Mouse (Mus musculus) forebrain, postnatal 0 days (tissue): ENCODE results near the gene Eid3. TPM values are rescaled to one million over a fixed set of nuclear protein-coding genes. Genes with fewer than 3 reads are reported as not detected.

Experiments
- ATAC-seq: fragments of 200-750 bp; cut with Nextera tagmentation; 2 replicates; pipeline ENCODE4 v1.8.0; 2017; ENCODE audit warnings: mild to moderate bottlenecking, moderate library complexity
- DNase-seq: peaks from one replicate; pipeline ENCODE4 v3.0.0-alpha.2; 2015
- H3K27ac ChIP-seq: fragments of 300-500 bp; sonication (generic); 2 replicates; pipeline ENCODE4 v1.5.1; 2014; ENCODE audit warnings: low read depth, mild to moderate bottlenecking, antibody characterized with exemption, low read length, moderate library complexity, mixed read lengths
- H3K27me3 ChIP-seq: fragments of 300-500 bp; sonication (generic); 2 replicates; pipeline ENCODE4 v1.6.1; 2014; ENCODE audit warnings: mild to moderate bottlenecking, low read length, mixed read lengths; ENCODE audit not compliant: insufficient read depth
- H3K36me3 ChIP-seq: fragments of 300-500 bp; sonication (generic); 2 replicates; pipeline ENCODE4 v1.6.1; 2014; ENCODE audit warnings: mild to moderate bottlenecking, moderate library complexity; ENCODE audit not compliant: insufficient read depth
- H3K4me1 ChIP-seq: fragments of 300-500 bp; sonication (generic); 2 replicates; pipeline ENCODE4 v1.6.1; 2014; ENCODE audit warnings: antibody characterized with exemption; ENCODE audit not compliant: insufficient read depth
- H3K4me2 ChIP-seq: fragments of 300-500 bp; sonication (generic); 2 replicates; pipeline ENCODE4 v1.6.1; 2014; ENCODE audit warnings: low read depth, mild to moderate bottlenecking, moderate library complexity
- H3K4me3 ChIP-seq: fragments of 300-500 bp; sonication (generic); 2 replicates; pipeline ENCODE4 v1.5.1; 2014; ENCODE audit warnings: low read depth, low read length, mixed read lengths
- H3K9ac ChIP-seq: fragments of 300-500 bp; sonication (generic); 2 replicates; pipeline ENCODE4 v1.6.1; 2014; ENCODE audit warnings: mild to moderate bottlenecking
- H3K9me3 ChIP-seq: fragments of 300-500 bp; sonication (generic); 2 replicates; pipeline ENCODE4 v1.6.1; 2016; ENCODE audit warnings: low read length
- CTCF ChIP-seq: sonication (generic); IDR thresholded peaks from 2 replicates; pipeline ENCODE4 v1.5.1; 2016; ENCODE audit warnings: antibody characterized with exemption, control low read depth, low read depth
- WGBS: fragments of 180-500 bp; shearing (Covaris S2); extraction: QIAGEN DNeasy Blood & Tissue Kit; methylation state at CpG from one replicate; pipeline ENCODE4 v1.1.7; 2014; 5-methylcytosine and 5-hydroxymethylcytosine counted together
- polyA plus RNA-seq: library from polyadenylated mRNA; unstranded; fragments of >200 nt; fragmentation: Nextera tagmentation; extraction: Ambion mirVana; gene quantifications from 2 replicates; pipeline ENCODE4 v1.2.1, GENCODE M21; 2015
- total RNA-seq: library from RNA; depleted of rRNA; stranded (reverse); fragments of >200 nt; gene quantifications from 2 replicates; pipeline ENCODE4 v1.2.3, GENCODE M21; 2014; rRNA removed

The Eid3 gene
- total RNA-seq, result 1.4 TPM in 2 replicates
- polyA plus RNA-seq, result 0.14 and 0.30 TPM in 2 replicates

DNA sequence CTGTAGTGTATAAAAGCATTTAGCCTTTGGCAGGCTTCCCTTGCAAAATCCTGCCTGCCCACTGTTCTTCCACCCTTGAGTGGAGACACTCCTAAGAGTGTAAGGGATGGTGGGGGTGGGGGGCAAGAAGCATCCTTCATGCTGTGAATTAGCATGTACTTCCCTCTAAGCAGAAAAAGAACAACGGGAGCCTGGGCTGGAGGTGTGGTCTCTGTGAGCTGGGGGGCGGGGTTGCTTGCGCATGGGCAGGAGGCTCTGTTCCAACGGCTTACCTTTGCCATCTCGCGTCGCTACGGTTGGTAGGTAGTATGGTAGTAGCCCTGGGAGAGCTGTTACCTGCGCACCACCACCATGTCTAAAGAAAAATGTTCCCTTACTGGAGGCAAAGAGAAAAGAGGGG is at the start of gene Eid3:
Gene Eid3, plus strand, starts transcription at position 271 of the 400 bp plus-strand sequence.
- Histone ChIP-seq H3K9ac (no peak within 1 kb of the TSS), H3K4me2 (no peak within 1 kb of the TSS), H3K36me3 (peaks cover 16% of the 10 kb centered on the region), H3K9me3 (no peaks in the 10 kb centered on the region), H3K27me3 (no peaks in the 10 kb centered on the region), H3K27ac (no peak within 1 kb of the TSS), H3K4me1 (peaks cover 13% of the 10 kb centered on the region; the same call in 1 of the 2 replicates), H3K4me3 (no peak within 1 kb of the TSS)
- no peak for TF ChIP-seq CTCF
- peak; percentile 27; the same call in 1 of the 2 replicates for ATAC-seq
- WGBS, result 73% methylated on average over 9 of the region's 9 CpGs
- no peak for DNase-seq

DNA sequence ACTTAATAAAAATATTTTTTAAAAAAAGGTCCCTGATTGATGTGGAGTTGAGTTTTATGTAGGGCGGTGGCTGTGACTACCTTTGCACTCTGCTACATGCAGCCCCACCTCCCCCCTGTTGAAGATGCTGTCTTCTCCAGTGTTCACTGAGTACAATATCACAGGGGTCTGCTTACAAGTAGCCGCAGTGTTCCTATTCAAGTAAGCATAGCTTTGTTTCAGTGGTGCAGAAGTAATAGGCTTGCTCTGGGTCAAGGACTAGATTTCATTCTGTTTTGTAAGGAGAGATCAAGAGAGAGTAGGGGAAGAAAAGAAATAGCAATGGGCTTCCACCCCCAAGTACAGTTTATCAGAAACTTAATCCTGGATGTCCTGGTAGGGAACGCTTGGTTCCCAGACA is 48.9 kb upstream of the Eid3 start:
- no peak overlapping the region for H3K9ac ChIP-seq
- H3K9me3 ChIP-seq, result no peaks in the 10 kb centered on the region
- DNase-seq, result no peak
- H3K4me3 ChIP-seq, result no peak overlapping the region
- H3K4me2 ChIP-seq, result no peak overlapping the region
- ATAC-seq, result no peak
- no peaks in the 10 kb centered on the region for H3K4me1 ChIP-seq
- no peaks in the 10 kb centered on the region for H3K27me3 ChIP-seq
- H3K27ac ChIP-seq, result no peak overlapping the region
- WGBS, result 30% methylated on average over 3 of the region's 3 CpGs
- TF ChIP-seq CTCF, result no peak
- H3K36me3 ChIP-seq, result no peaks in the 10 kb centered on the region

DNA sequence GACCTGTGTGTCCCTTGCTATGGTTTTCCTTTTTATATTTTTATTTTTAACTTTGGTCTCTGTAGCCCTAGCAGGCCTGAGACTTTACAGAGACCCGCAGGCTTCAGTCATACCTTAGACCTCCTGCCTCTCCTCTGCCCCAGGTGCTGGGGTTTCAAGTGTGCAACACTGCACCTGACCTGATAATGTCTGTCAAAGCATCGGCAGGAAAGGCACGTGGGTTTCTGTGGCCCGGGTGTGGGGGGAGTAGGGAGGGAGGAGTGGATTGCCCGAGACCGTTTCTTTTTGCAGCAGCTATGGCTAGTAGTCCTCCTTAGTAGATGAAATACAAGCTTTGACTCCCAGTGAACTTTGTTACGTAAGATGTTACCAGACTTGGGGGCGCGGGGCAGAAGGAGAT is 48.5 kb upstream of the Eid3 start:
- no peak for TF ChIP-seq CTCF
- DNase-seq (no peak), ATAC-seq (no peak)

DNA sequence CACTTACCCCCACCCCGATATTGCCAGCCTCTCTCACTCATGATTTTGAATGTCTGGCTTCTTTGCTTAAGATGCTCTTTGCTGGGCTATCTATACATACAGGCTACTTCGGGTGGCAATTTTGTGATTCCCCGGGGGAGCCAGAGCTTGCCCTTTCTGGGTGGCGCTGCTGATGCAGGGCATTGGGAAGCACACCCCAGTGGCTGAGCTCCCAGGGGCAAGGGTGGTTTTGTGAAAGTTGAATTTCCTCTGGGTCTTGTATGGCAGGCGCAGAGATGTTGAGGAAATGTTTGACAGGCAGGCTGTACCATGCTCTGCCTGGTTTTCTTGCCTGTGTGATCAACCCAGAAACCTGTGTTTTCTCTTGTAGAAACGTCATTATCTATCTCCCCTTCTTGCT is 47.8 kb upstream of the Eid3 start:
- WGBS, result 74% methylated on average over 6 of the region's 6 CpGs
- H3K4me2 ChIP-seq, result no peak overlapping the region
- ATAC-seq, result no peak
- no peak overlapping the region for H3K4me3 ChIP-seq
- H3K36me3 ChIP-seq, result no peaks in the 10 kb centered on the region
- H3K9ac ChIP-seq, result no peak overlapping the region
- H3K27me3 ChIP-seq, result no peaks in the 10 kb centered on the region
- no peaks in the 10 kb centered on the region for H3K9me3 ChIP-seq
- TF ChIP-seq CTCF, result no peak
- H3K4me1 ChIP-seq, result no peaks in the 10 kb centered on the region
- H3K27ac ChIP-seq, result no peak overlapping the region
- DNase-seq, result no peak

More for the DNA sequence above, 48.5 kb upstream of the Eid3 start:
- Histone ChIP-seq H3K27me3 (no peaks in the 10 kb centered on the region), H3K4me3 (no peak overlapping the region), H3K9ac (no peak overlapping the region), H3K4me2 (no peak overlapping the region), H3K9me3 (no peaks in the 10 kb centered on the region), H3K36me3 (no peaks in the 10 kb centered on the region), H3K4me1 (no peaks in the 10 kb centered on the region), H3K27ac (no peak overlapping the region)
- 42% methylated on average over 9 of the region's 9 CpGs for WGBS

DNA sequence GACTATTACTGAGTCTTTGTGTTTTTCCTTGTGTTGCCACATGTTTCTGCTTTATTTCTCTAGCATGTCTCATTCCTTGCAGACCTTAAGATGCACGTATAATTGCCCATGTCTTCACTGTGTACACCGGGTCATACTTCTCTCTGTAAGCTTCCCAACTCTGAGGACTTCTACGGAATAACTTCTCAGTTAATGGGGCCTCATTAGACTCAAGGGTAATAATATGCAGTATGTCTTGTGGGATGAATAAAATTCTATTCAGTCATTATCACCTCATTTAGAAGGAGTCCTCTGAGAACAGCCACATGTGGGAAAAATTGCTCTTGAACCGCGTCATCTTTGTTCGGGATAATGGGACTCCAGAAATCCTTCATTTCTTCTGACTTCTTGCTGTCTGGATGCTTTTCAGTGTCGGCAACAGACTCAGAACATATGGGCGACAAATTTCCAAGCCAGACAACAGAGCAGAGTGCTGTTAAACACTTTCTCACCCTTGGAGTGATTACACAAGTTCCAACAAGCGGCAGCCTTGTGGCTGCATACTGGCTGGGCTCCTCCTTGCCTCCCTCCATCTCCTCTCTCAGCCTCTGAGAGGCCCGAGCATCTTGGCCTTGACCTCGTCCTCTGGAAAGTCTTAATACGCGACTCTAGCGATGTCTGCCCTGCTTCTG is 43.2 kb upstream of the Eid3 start:
- no peak for TF ChIP-seq CTCF
- no peaks in the 10 kb centered on the region for H3K4me1 ChIP-seq
- no peak overlapping the region for H3K4me2 ChIP-seq
- no peak overlapping the region for H3K9ac ChIP-seq
- no peaks in the 10 kb centered on the region for H3K9me3 ChIP-seq
- DNase-seq (peak; percentile 43), ATAC-seq (peak; percentile 64; the same call in 1 of the 2 replicates)
- no peaks in the 10 kb centered on the region for H3K27me3 ChIP-seq
- H3K27ac ChIP-seq, result no peak overlapping the region
- H3K4me3 ChIP-seq, result no peak overlapping the region
- WGBS, result 59% methylated on average over 14 of the region's 14 CpGs
- no peaks in the 10 kb centered on the region for H3K36me3 ChIP-seq

DNA sequence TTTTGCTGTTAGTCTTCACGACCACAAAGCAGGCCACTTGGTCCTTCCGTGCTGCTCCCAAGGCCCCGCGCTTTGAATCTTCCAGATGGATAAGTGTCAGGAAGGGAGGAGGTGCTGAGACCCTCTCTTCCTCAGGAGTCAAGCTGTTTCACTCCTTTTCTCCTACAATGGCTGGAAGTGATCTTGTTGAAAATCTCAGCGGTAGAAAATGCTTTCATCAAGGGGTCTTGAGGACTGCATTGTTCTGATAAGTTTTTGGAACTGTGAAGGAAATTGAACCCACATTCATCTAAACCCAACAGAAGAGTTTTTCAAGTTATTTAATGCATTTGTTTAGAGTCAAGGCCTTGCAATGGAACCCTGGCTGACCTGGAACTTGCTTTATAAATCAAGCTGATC is 42.6 kb upstream of the Eid3 start:
- Histone ChIP-seq H3K9me3 (no peaks in the 10 kb centered on the region), H3K4me3 (no peak overlapping the region), H3K27ac (no peak overlapping the region), H3K4me1 (no peaks in the 10 kb centered on the region), H3K36me3 (no peaks in the 10 kb centered on the region), H3K27me3 (no peaks in the 10 kb centered on the region), H3K9ac (no peak overlapping the region), H3K4me2 (no peak overlapping the region)
- ATAC-seq (no peak), DNase-seq (no peak)
- no peak for TF ChIP-seq CTCF
- WGBS, result 50% methylated on average over 5 of the region's 5 CpGs

DNA sequence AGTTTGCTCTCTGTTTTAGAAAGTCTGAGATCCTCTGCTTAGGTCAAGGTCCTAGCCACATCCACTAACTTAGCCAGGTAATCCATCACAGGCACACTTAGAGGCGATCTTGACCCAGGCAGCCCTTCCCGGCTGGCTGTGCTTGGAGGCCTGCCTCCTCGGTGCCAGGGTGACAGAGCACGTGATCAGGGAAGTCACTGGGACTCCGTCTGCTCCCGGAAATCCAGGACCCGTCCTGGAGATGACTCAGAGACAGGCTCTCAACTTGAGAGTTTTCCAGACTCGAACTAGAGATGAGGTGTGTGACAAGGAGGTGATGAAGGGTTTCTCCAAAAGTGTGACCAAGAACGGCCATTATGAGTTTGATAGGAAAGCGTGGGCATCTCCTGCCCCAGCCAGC is 41.9 kb upstream of the Eid3 start:
- ATAC-seq (no peak), DNase-seq (no peak)
- H3K4me3 ChIP-seq, result no peak overlapping the region
- no peak overlapping the region for H3K4me2 ChIP-seq
- H3K9ac ChIP-seq, result no peak overlapping the region
- no peaks in the 10 kb centered on the region for H3K9me3 ChIP-seq
- no peak overlapping the region for H3K27ac ChIP-seq
- 78% methylated on average over 10 of the region's 10 CpGs for WGBS
- TF ChIP-seq CTCF, result no peak
- H3K27me3 ChIP-seq, result no peaks in the 10 kb centered on the region
- H3K4me1 ChIP-seq, result no peaks in the 10 kb centered on the region
- no peaks in the 10 kb centered on the region for H3K36me3 ChIP-seq
